Mouse (Mus musculus) adrenal gland, postnatal 10 days (tissue): Measurements from ENCODE around the gene Rps6kb2. TPM values are rescaled to one million over a fixed set of nuclear protein-coding genes. Genes with fewer than 3 reads are reported as not detected.

ENCODE experiments used
- DNase-seq: peaks from one replicate; pipeline ENCODE4 v3.0.0; 2021; ENCODE audit warnings: mixed read lengths
- long read RNA-seq, 2 experiments: library from polyadenylated mRNA; stranded (forward); transcript quantifications; one replicate each; pipeline ENCODE4 v2.0.0; 2021
- total RNA-seq, 2 experiments: library from RNA; stranded (reverse); gene quantifications; 2 replicates each; pipeline ENCODE4 v1.2.3; 2021

Rps6kb2 gene
- 10 to 100 TPM; 26.5 to 38.2 TPM for total RNA-seq
- long read RNA-seq, experiment 1, full-length matches to known transcripts, result 11 of 20 reads
- long read RNA-seq, experiment 1, partial matches to known transcripts, result 1 of 20 reads
- long read RNA-seq, experiment 1, other reads (novel, unspliced or antisense), result 8 of 20 reads
- long read RNA-seq, experiment 2, full-length matches to known transcripts, result 15 of 33 reads
- long read RNA-seq, experiment 2, partial matches to known transcripts, result 12 of 33 reads
- long read RNA-seq, experiment 2, other reads (novel, unspliced or antisense), result 6 of 33 reads

- DNase-seq, result peak; percentile 98
These were observed at the start of gene Rps6kb2 for GRCm38 (mm10) chr19:4162646-4163542. TSS of gene Rps6kb2 (minus strand) at chr19:4163354.

DNA sequence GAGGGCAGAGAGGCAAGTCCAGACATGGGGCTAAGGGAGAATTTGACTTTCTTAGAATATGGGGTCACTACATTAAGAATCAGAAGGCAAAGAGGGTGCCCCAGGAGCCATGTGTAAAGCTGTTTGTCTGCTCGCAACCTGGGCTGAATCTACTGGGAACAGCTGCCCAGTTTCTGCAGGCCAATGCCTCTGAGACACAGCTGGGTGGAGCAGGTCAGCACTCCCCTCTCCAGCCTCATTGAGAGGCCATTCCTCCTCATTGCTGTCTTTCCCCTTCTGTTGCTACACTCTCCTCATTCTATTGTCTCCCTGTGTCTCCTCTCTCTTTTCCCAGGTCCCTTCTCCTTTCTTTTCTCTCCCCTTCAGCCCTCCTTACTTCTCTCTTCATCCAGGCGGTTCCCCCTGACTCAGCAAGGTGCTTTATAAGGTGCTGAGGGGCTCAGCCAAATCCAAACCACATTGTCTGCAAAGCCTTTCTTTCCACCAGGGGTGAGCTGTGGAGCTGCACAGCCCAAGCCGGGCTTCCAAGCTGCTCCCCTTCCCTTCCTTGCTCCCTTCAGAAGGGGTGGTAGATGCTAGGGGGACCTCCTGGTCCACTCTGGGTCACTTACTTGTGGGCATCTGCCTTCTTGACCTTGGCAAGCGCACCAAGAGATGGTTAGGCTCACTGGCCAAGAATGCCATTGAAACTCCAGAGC lies 48.9 kb upstream of the Rps6kb2 start:
- DNase-seq, result no peak

DNA sequence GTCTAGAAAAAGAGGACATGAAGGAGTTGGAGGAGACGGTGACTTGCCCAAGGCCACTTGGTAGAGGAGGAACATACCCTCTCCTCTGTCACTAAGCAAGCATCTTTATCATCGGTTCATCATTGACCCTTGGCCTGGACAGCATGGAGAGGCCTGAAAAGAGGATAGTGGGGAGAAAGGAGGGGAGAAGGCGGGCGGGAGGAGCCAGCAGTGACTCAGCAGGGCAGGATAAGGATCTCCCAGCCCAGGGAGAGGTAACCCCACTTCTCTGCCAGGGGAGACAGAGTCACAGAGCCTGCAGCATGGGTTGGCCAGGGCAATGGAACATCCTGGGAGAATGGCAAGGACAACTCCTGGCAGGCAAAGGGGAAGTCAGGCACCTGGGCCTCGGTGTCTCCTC lies 45.4 kb upstream of the Rps6kb2 start:
- DNase-seq, result no peak

DNA sequence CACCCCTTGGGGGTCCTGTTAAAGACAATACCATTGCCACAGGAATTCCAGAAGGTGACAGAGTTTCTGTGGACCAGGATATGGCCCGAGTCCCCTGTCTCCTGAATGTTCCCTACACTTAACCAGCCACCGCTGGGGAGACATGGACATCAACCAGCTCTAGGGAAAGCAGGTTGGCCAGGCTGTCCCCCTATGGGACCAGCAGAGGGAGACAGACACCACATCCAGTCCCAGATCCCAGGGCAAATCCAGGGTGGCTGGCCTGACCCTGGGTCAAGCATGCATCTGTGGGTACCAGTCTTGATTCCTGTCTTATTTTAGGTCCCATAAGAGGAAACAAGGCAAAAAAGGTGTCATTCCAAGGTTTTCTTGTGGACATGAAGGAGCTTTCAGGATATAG lies 43.8 kb upstream of the Rps6kb2 start:
- peak; percentile 82 for DNase-seq

GRCm38 (mm10) chr19:4204889-4205288 lies 41.7 kb upstream of the Rps6kb2 start:
- no peak for DNase-seq

- DNase-seq, result no peak
These were observed 40.6 kb upstream of the Rps6kb2 start for GRCm38 (mm10) chr19:4203604-4204326.

GRCm38 (mm10) chr19:4203148-4203547 lies 40.0 kb upstream of the Rps6kb2 start:
- DNase-seq, result no peak

- no peak for DNase-seq
These were observed 39.0 kb upstream of the Rps6kb2 start for GRCm38 (mm10) chr19:4202149-4202548.

DNA sequence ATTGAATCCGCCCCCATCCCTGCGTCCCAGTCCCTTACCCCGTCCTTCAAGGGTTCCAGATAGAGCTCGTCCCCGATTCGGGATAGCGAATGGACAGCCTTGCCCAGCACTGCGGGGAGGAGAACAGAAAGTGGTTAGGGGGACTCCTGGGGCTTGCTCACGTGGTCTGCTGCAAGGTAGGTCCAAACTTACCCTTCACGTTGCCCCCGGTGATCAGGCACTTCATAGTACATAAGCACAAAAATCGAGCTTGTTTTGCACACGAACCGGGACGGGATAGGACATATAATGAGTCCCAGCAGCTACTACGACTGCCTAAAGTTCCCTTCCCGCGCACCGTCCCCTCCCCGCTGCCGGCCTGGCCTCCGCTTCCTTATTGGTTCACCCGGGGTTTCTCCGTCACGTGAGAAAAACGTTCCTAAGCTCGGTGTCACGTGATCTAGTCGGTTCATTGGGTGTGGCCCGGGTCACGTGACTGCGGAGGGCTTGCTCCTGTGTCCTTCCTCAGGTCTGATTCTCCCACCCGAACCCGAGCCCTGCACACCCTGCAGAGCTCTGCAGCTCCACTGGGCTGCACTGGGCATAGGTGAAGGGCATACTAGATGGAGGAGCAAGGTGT lies 38.2 kb upstream of the Rps6kb2 start, which contains the start of gene Rad9a:
Gene Rad9a, minus strand, starts transcription at position 372 of the 619 bp plus-strand sequence.
- DNase-seq, result peak; percentile 96

DNA sequence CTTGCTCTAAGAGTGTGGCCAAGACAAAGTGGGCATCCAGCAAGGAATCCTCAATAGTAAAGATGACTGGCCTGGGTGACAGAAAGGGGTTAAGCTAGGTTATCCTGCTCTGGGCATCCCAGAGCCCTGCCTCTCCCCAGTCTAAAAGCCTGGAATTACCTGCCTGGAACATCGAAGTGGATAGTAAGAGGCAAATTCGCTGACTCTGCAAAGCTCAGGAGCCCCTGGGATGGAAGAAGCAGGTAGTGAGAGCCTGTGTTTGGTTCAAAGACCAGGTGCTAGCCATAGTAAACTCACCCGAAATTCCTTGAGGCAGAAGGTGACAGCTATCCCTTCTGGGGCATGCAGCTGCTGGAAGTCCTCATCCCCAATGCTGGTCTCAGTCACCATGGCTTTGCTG lies 34.0 kb upstream of the Rps6kb2 start:
- no peak for DNase-seq

DNA sequence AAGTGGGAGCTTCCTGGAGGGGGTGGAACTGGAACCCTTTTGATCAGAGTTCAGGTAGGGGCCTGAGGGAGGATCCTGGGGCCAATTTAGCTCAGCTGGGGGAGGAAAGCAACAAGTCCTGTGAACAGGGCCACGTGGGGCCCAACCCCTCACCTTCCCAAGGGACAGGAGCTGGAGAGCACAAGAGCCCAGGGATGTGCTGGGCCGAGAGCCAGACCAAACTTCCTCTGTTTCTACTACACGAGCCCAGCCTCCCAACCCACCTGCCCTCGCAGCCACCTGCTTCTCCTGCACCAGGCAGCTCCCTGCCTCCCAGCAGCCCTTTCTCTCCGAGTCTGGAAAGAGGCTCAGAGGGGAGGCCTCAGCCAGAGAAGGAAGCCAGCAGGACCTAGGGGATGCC lies 33.4 kb upstream of the Rps6kb2 start:
- peak; percentile 74 for DNase-seq

- no peak for DNase-seq
These were observed 32.9 kb upstream of the Rps6kb2 start for GRCm38 (mm10) chr19:4196048-4196447.

GRCm38 (mm10) chr19:4194776-4195650 lies 31.9 kb upstream of the Rps6kb2 start:
- peak; percentile 61 for DNase-seq

DNA sequence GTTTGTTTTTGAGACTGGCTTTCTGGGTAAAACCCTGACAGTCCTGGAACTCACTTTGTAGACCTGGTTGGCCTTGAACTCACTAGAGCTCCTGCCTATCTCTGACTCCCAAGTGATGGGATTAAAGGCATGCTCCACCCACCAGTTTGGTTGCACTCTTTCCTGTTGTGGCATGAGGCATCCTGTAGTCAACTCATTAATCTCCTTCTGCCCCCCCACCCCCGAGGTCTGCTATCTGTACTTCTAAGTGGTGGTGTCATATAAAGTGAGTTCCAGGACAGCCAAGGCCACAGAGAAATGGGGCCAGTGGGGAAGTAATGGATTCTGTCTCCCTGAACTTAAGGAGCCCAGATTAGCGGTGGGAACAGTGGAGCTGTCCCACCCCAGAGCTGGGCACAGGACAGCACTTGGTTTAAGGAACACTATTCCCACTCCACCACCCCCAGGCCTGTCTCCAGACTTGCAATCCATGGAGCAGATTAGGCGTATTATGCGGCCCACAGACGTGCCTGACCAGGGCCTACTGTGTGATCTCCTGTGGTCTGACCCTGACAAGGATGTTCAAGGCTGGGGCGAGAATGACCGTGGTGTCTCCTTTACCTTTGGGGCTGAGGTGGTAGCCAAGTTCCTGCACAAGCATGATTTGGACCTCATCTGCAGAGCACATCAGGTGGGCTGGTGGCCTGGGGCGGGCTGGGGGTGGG lies 31.0 kb upstream of the Rps6kb2 start:
- peak; percentile 48 for DNase-seq

- no peak for DNase-seq
These were observed 30.0 kb upstream of the Rps6kb2 start for GRCm38 (mm10) chr19:4193129-4193528.

DNA sequence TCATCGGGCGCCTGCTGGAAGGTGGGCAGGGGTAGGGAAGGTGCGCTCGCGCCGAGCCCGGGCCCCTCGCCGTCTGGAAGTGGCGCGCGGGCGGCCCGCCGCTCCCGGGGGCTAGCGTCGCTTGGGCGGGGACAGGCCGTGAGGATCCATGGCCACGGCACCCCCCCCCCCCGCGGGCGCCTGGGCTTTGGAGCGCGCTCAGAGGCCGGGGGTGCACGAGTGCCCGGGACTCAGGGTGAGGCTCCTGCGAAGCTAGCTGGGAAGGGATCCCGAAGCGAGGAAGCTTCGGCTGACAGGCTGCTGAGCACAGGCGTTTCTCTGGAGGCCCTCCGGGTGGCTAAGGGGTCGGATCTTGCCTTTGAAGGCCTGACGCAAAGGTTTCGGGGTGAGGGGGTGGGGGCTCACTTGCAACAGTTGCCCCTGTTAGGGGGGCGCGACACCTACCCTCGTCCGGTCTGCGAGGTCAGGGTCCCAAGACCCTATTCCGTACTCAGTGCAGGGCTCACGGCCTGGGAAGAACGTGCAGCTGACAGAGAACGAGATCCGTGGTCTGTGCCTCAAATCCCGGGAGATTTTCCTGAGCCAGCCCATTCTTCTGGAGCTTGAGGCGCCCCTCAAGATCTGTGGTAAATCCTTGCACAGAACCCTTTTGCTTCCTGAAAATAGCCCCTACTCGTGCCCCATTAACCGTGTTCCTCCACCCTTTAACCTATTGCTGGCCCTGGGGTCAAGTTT lies 29.3 kb upstream of the Rps6kb2 start:
- DNase-seq, result no peak

- DNase-seq, result peak; percentile 99
These were observed 28.5 kb upstream of the Rps6kb2 start, which contains the start of gene Ppp1ca for GRCm38 (mm10) chr19:4191528-4192250. TSS of gene Ppp1ca (plus strand) at chr19:4192065.

- no peak for DNase-seq
These were observed 27.7 kb upstream of the Rps6kb2 start, which contains the start of gene Tbc1d10c for GRCm38 (mm10) chr19:4190831-4191334. TSS of gene Tbc1d10c (minus strand) at chr19:4191284.
